Mouse (Mus musculus) MEL (cell line): ENCODE results near the gene Padi6.

Experiments
- BHLHE40 ChIP-seq: IDR thresholded peaks from 2 replicates; pipeline ENCODE4 v1.6.1; 2012; ENCODE audit warnings: low read depth, mild to moderate bottlenecking, inconsistent platforms, low read length, improper control_type of control experiment, borderline replicate concordance
- CTCF ChIP-seq, 3 experiments: IDR thresholded peaks in 2 of 3; conservative IDR thresholded peaks in 1 of 3; 2 replicates each; pipeline ENCODE4 v1.5.1; 2011 to 2012; ENCODE audit warnings: low read length in 3 of 3, low read depth in 2 of 3, mild to moderate bottlenecking in 2 of 3, improper control_type of control experiment in 1 of 3, inconsistent platforms in 1 of 3, mixed read lengths in 1 of 3, moderate library complexity in 1 of 3; ENCODE audit not compliant: control insufficient read depth in 1 of 3, insufficient read depth in 1 of 3, poor library complexity in 1 of 3, severe bottlenecking in 1 of 3
- EP300 ChIP-seq, 2 experiments: IDR thresholded peaks; 2 replicates each; pipeline ENCODE4 v1.6.1; 2011; ENCODE audit warnings: improper control_type of control experiment in 2 of 2, low read length in 2 of 2, low read depth in 1 of 2, mild to moderate bottlenecking in 1 of 2
- HCFC1 ChIP-seq: IDR thresholded peaks from 2 replicates; pipeline ENCODE4 v1.6.1; 2012; ENCODE audit warnings: low read depth, mild to moderate bottlenecking, inconsistent platforms, low read length, improper control_type of control experiment, moderate library complexity
- MEF2A ChIP-seq: IDR thresholded peaks from 2 replicates; pipeline ENCODE4 v1.6.1; 2014; ENCODE audit warnings: low read depth, mild to moderate bottlenecking, inconsistent platforms, low read length, improper control_type of control experiment; ENCODE audit not compliant: poor library complexity, insufficient replicate concordance, severe bottlenecking; ENCODE audit errors: extremely low read depth
- NELFE ChIP-seq: IDR thresholded peaks from 2 replicates; pipeline ENCODE4 v1.6.1; 2011; ENCODE audit warnings: low read depth, low read length, improper control_type of control experiment
- POLR2A ChIP-seq, 2 experiments: IDR thresholded peaks; 2 replicates each; pipeline ENCODE4 v1.6.1; 2011 to 2012; ENCODE audit warnings: low read length in 2 of 2, mild to moderate bottlenecking in 2 of 2, control low read depth in 1 of 2, improper control_type of control experiment in 1 of 2, low read depth in 1 of 2, moderate library complexity in 1 of 2; ENCODE audit not compliant: control insufficient read depth in 1 of 2, insufficient read depth in 1 of 2, poor library complexity in 1 of 2
- POLR2AphosphoS2 ChIP-seq: IDR thresholded peaks from 2 replicates; pipeline ENCODE4 v1.6.1; 2011; ENCODE audit warnings: low read length, improper control_type of control experiment
- ZMIZ1 ChIP-seq: IDR thresholded peaks from 2 replicates; pipeline ENCODE4 v1.6.1; 2012; ENCODE audit warnings: low read depth, mild to moderate bottlenecking, inconsistent platforms, low read length, improper control_type of control experiment, moderate library complexity

DNA sequence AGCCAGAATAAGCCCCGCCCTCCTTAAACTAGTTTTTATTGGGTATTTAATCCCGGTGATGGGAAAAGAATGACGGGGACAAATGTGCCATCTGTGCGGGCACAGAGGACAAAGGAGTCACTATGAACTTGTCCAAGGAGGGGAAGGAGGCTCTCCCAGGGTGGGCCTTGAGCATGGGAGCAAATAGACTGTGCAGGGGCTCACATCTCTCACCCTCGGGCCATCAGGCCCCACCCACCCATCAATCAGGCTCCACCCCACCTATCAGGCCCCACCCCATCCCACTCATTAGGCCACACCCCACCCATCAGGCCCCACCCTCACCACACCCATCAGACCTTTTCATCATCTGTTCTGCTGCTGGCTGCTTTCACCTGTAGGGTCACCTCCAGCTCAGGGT, 26.5 kb upstream of the Padi6 start:
- TF ChIP-seq CTCF (IDR thresholded peaks at IDR 0.05 in 2 of 3, conservative IDR thresholded peaks at IDR 0.05 in 1 of 3; ENCODE audit: control insufficient read depth in 1 of 3, insufficient read depth in 1 of 3, low read depth in 2 of 3, low read length in 3 of 3, poor library complexity in 1 of 3, severe bottlenecking in 1 of 3) (no peak), POLR2A (IDR thresholded peaks at IDR 0.05; ENCODE audit: control insufficient read depth in 1 of 2, insufficient read depth in 1 of 2, low read depth in 1 of 2, low read length in 2 of 2, poor library complexity in 1 of 2) (no peak), BHLHE40 (no peak), ZMIZ1 (no peak), POLR2AphosphoS2 (no peak), HCFC1 (no peak), MEF2A (no peak), EP300 (IDR thresholded peaks at IDR 0.05; ENCODE audit: low read depth in 1 of 2, low read length in 2 of 2) (no peak), NELFE (no peak)
